Mouse (Mus musculus) G1E (cell line): ENCODE results near the gene Cdh18.

Source experiments
- CTCF ChIP-seq: IDR thresholded peaks from 2 replicates; pipeline ENCODE4 v1.5.1; 2012; ENCODE audit warnings: low read depth, low read length, inconsistent platforms, mixed read lengths
- GATA1 ChIP-seq: IDR thresholded peaks from 2 replicates; pipeline ENCODE4 v1.6.1; 2012; ENCODE audit warnings: borderline replicate concordance, low read length, inconsistent platforms, mixed read lengths
- GATA2 ChIP-seq: IDR thresholded peaks from 2 replicates; pipeline ENCODE4 v1.6.1; 2012; ENCODE audit warnings: low read depth, low read length, inconsistent platforms, borderline replicate concordance
- POLR2AphosphoS5 ChIP-seq: IDR thresholded peaks from 2 replicates; pipeline ENCODE4 v1.6.1; 2012; ENCODE audit warnings: low read depth, low read length, inconsistent platforms; ENCODE audit not compliant: insufficient replicate concordance
- TAL1 ChIP-seq: conservative IDR thresholded peaks from 2 replicates; pipeline ENCODE4 v1.6.1; 2012; ENCODE audit warnings: low read depth, low read length, inconsistent platforms, mixed read lengths

- TF ChIP-seq CTCF (no peak), GATA1 (no peak), POLR2AphosphoS5 (no peak), TAL1 (no peak), GATA2 (no peak)
These were observed 538.7 kb downstream of the Cdh18 start for GRCm38 (mm10) chr15:23087535-23087934.
